Mouse (Mus musculus) E14TG2a.4 (cell line): ENCODE results near the gene Wdfy4.

Experiments used
- CTCF ChIP-seq: conservative IDR thresholded peaks from 2 replicates; pipeline ENCODE4 v1.5.1; 2014; ENCODE audit warnings: low read length
- NANOG ChIP-seq: IDR thresholded peaks from 2 replicates; pipeline ENCODE4 v1.6.1; 2014; ENCODE audit warnings: borderline replicate concordance, low read length, mixed read lengths
- POU5F1 ChIP-seq: IDR thresholded peaks from 2 replicates; pipeline ENCODE4 v1.6.1; 2014; ENCODE audit warnings: low read length, borderline replicate concordance

GRCm38 (mm10) chr14:33078596-33078995 lies 106.7 kb downstream of the Wdfy4 start:
- TF ChIP-seq NANOG (no peak), CTCF (no peak), POU5F1 (no peak)
